Mouse (Mus musculus): ENCODE data around the gene Cdk19. TPM values are rescaled to one million over a fixed set of nuclear protein-coding genes. Genes with fewer than 3 reads are reported as not detected.

Cdk19 gene
- polyA plus RNA-seq, 1 experiment from 2014 or later, result 11.1 TPM

DNA sequence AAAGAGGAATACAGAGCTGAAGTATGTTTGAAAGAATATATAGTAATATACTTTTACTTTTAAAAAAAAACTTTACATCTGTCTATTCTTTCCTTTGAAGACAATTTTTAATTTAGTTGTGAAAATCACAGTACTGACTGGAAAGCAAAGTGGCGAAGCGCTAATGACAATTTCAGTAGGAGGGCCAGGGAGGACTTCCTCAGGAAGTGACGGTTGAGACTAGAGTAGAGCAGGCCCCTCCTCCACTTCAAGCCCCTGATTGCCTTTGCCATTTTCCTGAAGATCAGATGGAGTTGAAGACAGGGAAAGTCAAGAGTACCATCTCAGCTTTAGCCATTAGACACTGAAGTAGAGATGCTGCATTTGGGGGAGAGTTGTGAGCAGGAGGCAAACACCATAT, 92.6 kb downstream of the Cdk19 start:
- Histone ChIP-seq H3K9me3 (ENCODE audit: control insufficient read depth, low read depth, low read length) (no peaks in the 10 kb centered on the region), H3K9ac (replicated peaks; ENCODE audit: low read depth, low read length) (no peak overlapping the region), H3K4me2 (replicated peaks; ENCODE audit: low read depth, low read length) (no peak overlapping the region), H3K27me3 (ENCODE audit: control insufficient read depth, insufficient read depth, low read length) (no peaks in the 10 kb centered on the region), H3K4me3 (ENCODE audit: low read depth, low read length) (no peak overlapping the region), H3K36me3 (ENCODE audit: control insufficient read depth, insufficient read depth, low read length) (no peaks in the 10 kb centered on the region), H3K4me1 (ENCODE audit: control insufficient read depth, insufficient read depth, low read length) (no peaks in the 10 kb centered on the region), H3K27ac (ENCODE audit: low read length) (no peak overlapping the region)
- ATAC-seq (ENCODE audit: insufficient number of reproducible peaks, insufficient read depth, low FRiP score, low read depth), result no peak
- 86% methylated on average over 3 of the region's 3 CpGs for WGBS

DNA sequence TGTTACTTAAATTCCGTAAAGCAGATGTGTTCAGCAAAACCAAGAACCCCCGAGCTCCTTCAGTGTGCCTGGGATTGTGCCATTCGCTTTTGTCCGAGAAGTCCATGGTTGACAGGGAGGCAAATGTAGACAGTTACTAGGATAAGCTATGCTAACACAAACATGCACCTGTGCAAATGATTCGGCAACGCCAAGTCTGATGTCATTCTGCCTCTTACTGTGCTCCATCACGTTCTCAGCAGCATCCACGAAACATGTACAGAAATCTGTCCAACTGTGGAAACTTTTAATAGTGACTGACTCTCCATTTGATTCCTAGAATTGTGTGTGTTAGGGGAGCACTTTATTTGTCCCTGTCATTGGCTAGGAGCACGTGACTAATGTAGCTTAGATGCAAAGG, 93.0 kb downstream of the Cdk19 start:
- Histone ChIP-seq H3K27me3 (ENCODE audit: control insufficient read depth, insufficient read depth, low read length) (no peaks in the 10 kb centered on the region), H3K9ac (replicated peaks; ENCODE audit: low read depth, low read length) (no peak overlapping the region), H3K4me1 (ENCODE audit: control insufficient read depth, insufficient read depth, low read length) (no peaks in the 10 kb centered on the region), H3K36me3 (ENCODE audit: control insufficient read depth, insufficient read depth, low read length) (no peaks in the 10 kb centered on the region), H3K27ac (ENCODE audit: low read length) (no peak overlapping the region), H3K4me2 (replicated peaks; ENCODE audit: low read depth, low read length) (no peak overlapping the region), H3K4me3 (ENCODE audit: low read depth, low read length) (no peak overlapping the region), H3K9me3 (ENCODE audit: control insufficient read depth, low read depth, low read length) (no peaks in the 10 kb centered on the region)
- ATAC-seq (ENCODE audit: insufficient number of reproducible peaks, insufficient read depth, low FRiP score, low read depth), result no peak
- 68% methylated on average over 9 of the region's 9 CpGs for WGBS

DNA sequence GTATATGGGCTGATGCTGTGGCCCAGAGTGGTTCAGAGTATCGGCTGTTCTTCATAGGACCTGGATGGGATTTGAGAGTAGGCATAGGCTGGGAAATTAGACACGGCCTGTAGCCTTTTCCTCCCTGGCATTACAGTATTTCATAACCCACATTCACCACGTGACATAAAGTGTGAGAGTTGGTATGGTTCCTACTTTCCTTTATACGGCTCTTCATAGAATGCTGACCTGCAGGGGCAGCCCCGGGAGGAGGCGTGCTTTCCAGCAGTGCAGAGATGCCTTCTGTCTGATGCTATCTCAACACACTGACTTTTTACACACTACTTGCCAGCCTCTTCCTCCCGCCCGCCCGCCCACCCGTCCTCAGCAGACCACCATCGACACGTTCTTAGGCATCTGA, 96.0 kb downstream of the Cdk19 start:
- WGBS, result 78% methylated on average over 12 of the region's 12 CpGs
- Histone ChIP-seq H3K9me3 (ENCODE audit: control insufficient read depth, low read depth, low read length) (no peaks in the 10 kb centered on the region), H3K4me3 (ENCODE audit: low read depth, low read length) (no peak overlapping the region), H3K27me3 (ENCODE audit: control insufficient read depth, insufficient read depth, low read length) (no peaks in the 10 kb centered on the region), H3K27ac (ENCODE audit: low read length) (no peak overlapping the region), H3K36me3 (ENCODE audit: control insufficient read depth, insufficient read depth, low read length) (no peaks in the 10 kb centered on the region), H3K9ac (replicated peaks; ENCODE audit: low read depth, low read length) (no peak overlapping the region), H3K4me2 (replicated peaks; ENCODE audit: low read depth, low read length) (no peak overlapping the region), H3K4me1 (ENCODE audit: control insufficient read depth, insufficient read depth, low read length) (no peaks in the 10 kb centered on the region)
- ATAC-seq (ENCODE audit: insufficient number of reproducible peaks, insufficient read depth, low FRiP score, low read depth), result no peak

DNA sequence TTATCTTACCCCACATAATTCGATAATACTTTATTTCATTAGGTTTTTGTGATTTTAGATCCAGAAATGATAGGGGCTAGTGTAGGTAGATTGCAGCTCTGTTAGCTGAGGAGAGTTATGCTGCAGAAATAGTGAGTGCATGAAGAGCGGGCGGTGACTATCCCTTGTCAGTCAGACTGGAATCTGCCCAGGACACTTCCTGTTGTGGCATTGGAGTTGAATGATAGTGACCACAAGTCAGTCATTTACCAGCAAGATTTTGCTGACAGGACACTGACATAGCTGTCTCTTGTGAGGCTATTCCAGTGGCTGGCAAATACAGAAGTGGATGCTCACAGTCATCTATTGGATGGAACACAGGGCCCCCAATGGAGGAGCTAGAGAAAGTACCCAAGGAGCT, 97.8 kb downstream of the Cdk19 start:
- 93% methylated on average over 3 of the region's 3 CpGs for WGBS
- ATAC-seq (ENCODE audit: insufficient number of reproducible peaks, insufficient read depth, low FRiP score, low read depth), result no peak
- H3K9ac ChIP-seq (replicated peaks; ENCODE audit: low read depth, low read length), result no peak overlapping the region
- H3K9me3 ChIP-seq (ENCODE audit: control insufficient read depth, low read depth, low read length), result no peaks in the 10 kb centered on the region
- H3K4me2 ChIP-seq (replicated peaks; ENCODE audit: low read depth, low read length), result no peak overlapping the region
- no peaks in the 10 kb centered on the region for H3K27me3 ChIP-seq (ENCODE audit: control insufficient read depth, insufficient read depth, low read length)
- peaks cover 6% of the 10 kb centered on the region; the same call in 1 of the 2 replicates for H3K4me1 ChIP-seq (ENCODE audit: control insufficient read depth, insufficient read depth, low read length)
- H3K4me3 ChIP-seq (ENCODE audit: low read depth, low read length), result no peak overlapping the region
- H3K27ac ChIP-seq (ENCODE audit: low read length), result no peak overlapping the region
- no peaks in the 10 kb centered on the region for H3K36me3 ChIP-seq (ENCODE audit: control insufficient read depth, insufficient read depth, low read length)

DNA sequence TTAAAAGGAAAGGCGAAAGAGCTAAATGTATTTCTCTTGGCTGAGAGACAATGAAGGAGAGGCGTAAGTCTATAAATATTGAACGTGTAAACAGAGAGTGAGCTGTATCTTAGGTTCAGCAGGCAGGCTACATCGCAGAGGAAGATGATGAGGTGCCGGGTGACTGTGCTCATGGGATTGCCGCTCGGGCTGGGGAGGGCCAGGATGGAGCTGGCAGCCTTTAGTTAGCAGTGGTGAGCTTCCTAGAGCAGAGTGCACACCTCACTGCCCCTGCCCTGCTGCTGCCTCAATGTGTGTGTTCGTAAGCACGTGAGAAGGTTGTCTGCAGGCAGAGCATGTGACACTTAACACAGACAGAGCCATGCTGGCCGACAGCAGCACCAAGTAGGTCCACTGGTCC, 101.4 kb downstream of the Cdk19 start:
- peak overlapping the region; percentile 69; the same call in 1 of the 2 replicates for H3K27ac ChIP-seq (ENCODE audit: low read length)
- no peak overlapping the region for H3K4me3 ChIP-seq (ENCODE audit: low read depth, low read length)
- no peak overlapping the region for H3K9ac ChIP-seq (replicated peaks; ENCODE audit: low read depth, low read length)
- WGBS, result 43% methylated on average over 10 of the region's 10 CpGs
- peaks cover 6% of the 10 kb centered on the region; the same call in 1 of the 2 replicates for H3K4me1 ChIP-seq (ENCODE audit: control insufficient read depth, insufficient read depth, low read length)
- no peak overlapping the region for H3K4me2 ChIP-seq (replicated peaks; ENCODE audit: low read depth, low read length)
- no peaks in the 10 kb centered on the region for H3K36me3 ChIP-seq (ENCODE audit: control insufficient read depth, insufficient read depth, low read length)
- no peaks in the 10 kb centered on the region for H3K9me3 ChIP-seq (ENCODE audit: control insufficient read depth, low read depth, low read length)
- ATAC-seq (ENCODE audit: insufficient number of reproducible peaks, insufficient read depth, low FRiP score, low read depth), result peak; percentile 67; the same call in 1 of the 2 replicates
- no peaks in the 10 kb centered on the region for H3K27me3 ChIP-seq (ENCODE audit: control insufficient read depth, insufficient read depth, low read length)

DNA sequence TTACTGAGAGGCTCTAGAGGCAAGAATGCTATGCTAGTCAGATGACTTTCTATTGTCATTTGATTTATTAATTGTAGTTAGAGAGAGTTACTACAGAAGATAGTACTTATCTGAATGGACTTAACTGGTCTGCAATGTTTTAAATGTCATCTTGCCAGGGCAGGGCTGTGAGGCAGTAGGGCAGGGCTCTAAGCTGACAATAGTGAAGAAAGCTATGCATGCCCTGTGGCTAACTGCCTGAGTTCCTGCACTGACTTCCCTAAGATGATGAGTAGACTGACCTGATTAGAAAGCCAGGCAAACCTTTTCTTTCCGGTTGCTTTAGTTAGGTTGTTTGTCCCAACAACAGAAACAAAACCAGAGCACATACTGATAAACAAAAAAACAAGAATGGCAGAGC, 102.7 kb downstream of the Cdk19 start:
- no peak for ATAC-seq (ENCODE audit: insufficient number of reproducible peaks, insufficient read depth, low FRiP score, low read depth)
- H3K4me3 ChIP-seq (ENCODE audit: low read depth, low read length), result no peak overlapping the region
- H3K4me1 ChIP-seq (ENCODE audit: control insufficient read depth, insufficient read depth, low read length), result peaks cover 6% of the 10 kb centered on the region; the same call in 1 of the 2 replicates
- H3K9me3 ChIP-seq (ENCODE audit: control insufficient read depth, low read depth, low read length), result no peaks in the 10 kb centered on the region
- H3K27me3 ChIP-seq (ENCODE audit: control insufficient read depth, insufficient read depth, low read length), result no peaks in the 10 kb centered on the region
- no peak overlapping the region for H3K4me2 ChIP-seq (replicated peaks; ENCODE audit: low read depth, low read length)
- H3K36me3 ChIP-seq (ENCODE audit: control insufficient read depth, insufficient read depth, low read length), result no peaks in the 10 kb centered on the region
- no peak overlapping the region for H3K27ac ChIP-seq (ENCODE audit: low read length)
- 78% methylated on average over 1 of the region's 1 CpGs for WGBS
- H3K9ac ChIP-seq (replicated peaks; ENCODE audit: low read depth, low read length), result no peak overlapping the region

DNA sequence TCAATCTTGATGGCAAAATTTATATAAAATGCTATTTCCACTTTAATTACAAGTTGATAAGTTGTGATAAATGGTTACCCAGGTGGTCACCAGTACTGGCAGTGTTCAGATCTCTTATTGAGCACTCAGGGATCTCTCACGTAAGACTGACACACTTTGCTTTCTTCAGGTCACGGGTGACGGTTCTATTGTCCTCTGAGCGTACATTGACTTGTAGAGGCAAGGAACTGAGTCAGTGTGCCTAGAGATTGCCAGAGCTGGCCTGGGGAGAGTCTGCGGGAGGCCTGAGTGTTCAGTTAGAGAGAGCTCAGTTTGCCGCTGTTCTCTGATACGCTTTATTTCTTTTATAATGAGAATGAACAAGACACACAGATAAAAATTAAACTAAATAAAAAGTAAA, 104.0 kb downstream of the Cdk19 start:
- 70% methylated on average over 7 of the region's 7 CpGs for WGBS

DNA sequence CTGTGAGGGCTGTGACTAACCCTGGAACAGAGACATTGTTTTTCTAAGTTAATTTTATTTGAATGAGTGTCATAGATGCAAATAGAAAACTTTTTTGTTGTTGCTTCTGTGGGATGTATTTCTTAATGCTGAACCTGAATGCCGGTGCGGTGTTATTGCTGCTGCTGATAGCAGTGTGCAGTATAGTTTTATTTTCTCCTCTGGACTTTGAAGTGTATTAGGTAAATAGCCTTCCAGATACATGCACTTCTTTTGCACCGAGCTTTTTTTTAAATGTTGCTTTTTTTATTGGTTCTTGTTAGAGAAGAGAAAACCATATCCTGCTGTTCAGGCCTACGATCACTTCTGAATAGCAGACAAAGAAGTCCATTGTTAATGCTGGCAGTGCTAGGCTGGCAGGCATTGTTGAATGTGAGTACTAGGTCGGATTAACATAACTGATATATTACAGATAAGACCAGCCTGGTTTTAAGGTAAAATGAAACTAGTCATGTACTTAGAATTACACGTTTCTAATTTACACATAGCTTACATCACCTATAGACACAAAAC, 104.5 kb downstream of the Cdk19 start:
- peaks cover 6% of the 10 kb centered on the region; the same call in 1 of the 2 replicates for H3K4me1 ChIP-seq (ENCODE audit: control insufficient read depth, insufficient read depth, low read length)
- H3K27ac ChIP-seq (ENCODE audit: low read length), result peak overlapping the region; percentile 1; the same call in 1 of the 2 replicates
- no peak overlapping the region for H3K4me2 ChIP-seq (replicated peaks; ENCODE audit: low read depth, low read length)
- no peaks in the 10 kb centered on the region for H3K36me3 ChIP-seq (ENCODE audit: control insufficient read depth, insufficient read depth, low read length)
- H3K4me3 ChIP-seq (ENCODE audit: low read depth, low read length), result no peak overlapping the region
- no peaks in the 10 kb centered on the region for H3K27me3 ChIP-seq (ENCODE audit: control insufficient read depth, insufficient read depth, low read length)
- H3K9ac ChIP-seq (replicated peaks; ENCODE audit: low read depth, low read length), result no peak overlapping the region
- no peak for ATAC-seq (ENCODE audit: insufficient number of reproducible peaks, insufficient read depth, low FRiP score, low read depth)
- H3K9me3 ChIP-seq (ENCODE audit: control insufficient read depth, low read depth, low read length), result no peaks in the 10 kb centered on the region
- WGBS, result 67% methylated on average over 6 of the region's 6 CpGs

More for the DNA sequence above, 104.0 kb downstream of the Cdk19 start:
- peaks cover 6% of the 10 kb centered on the region; the same call in 1 of the 2 replicates for H3K4me1 ChIP-seq (ENCODE audit: control insufficient read depth, insufficient read depth, low read length)
- no peak overlapping the region for H3K4me3 ChIP-seq (ENCODE audit: low read depth, low read length)
- H3K9ac ChIP-seq (replicated peaks; ENCODE audit: low read depth, low read length), result no peak overlapping the region
- H3K27me3 ChIP-seq (ENCODE audit: control insufficient read depth, insufficient read depth, low read length), result no peaks in the 10 kb centered on the region
- H3K36me3 ChIP-seq (ENCODE audit: control insufficient read depth, insufficient read depth, low read length), result no peaks in the 10 kb centered on the region
- peak overlapping the region; percentile 1; the same call in 1 of the 2 replicates for H3K27ac ChIP-seq (ENCODE audit: low read length)
- H3K4me2 ChIP-seq (replicated peaks; ENCODE audit: low read depth, low read length), result no peak overlapping the region
- ATAC-seq (ENCODE audit: insufficient number of reproducible peaks, insufficient read depth, low FRiP score, low read depth), result no peak
- no peaks in the 10 kb centered on the region for H3K9me3 ChIP-seq (ENCODE audit: control insufficient read depth, low read depth, low read length)

DNA sequence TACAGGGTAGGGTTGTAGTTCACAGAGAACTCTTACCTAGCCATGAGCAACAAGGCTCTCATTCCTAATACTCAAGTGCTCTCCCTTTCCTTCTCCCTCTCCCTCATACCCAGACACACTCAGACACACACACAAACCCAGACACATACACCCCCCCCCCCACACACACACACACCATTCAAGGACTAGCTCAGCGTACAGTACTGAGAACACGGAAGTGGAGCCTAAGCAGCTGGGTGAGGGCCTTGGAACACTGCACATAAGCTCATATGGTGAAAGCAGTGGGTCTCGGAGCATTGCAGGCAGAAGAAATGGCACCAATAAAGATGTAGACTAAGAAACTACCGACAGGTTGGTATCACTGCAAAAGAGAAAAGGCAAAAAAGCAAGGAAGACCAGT, 105.2 kb downstream of the Cdk19 start:
- no peak for ATAC-seq (ENCODE audit: insufficient number of reproducible peaks, insufficient read depth, low FRiP score, low read depth)
- H3K4me2 ChIP-seq (replicated peaks; ENCODE audit: low read depth, low read length), result no peak overlapping the region
- no peak overlapping the region for H3K27ac ChIP-seq (ENCODE audit: low read length)
- H3K4me1 ChIP-seq (ENCODE audit: control insufficient read depth, insufficient read depth, low read length), result peaks cover 6% of the 10 kb centered on the region; the same call in 1 of the 2 replicates
- WGBS, result 94% methylated on average over 4 of the region's 4 CpGs
- H3K9me3 ChIP-seq (ENCODE audit: control insufficient read depth, low read depth, low read length), result no peaks in the 10 kb centered on the region
- H3K9ac ChIP-seq (replicated peaks; ENCODE audit: low read depth, low read length), result no peak overlapping the region
- no peak overlapping the region for H3K4me3 ChIP-seq (ENCODE audit: low read depth, low read length)
- no peaks in the 10 kb centered on the region for H3K27me3 ChIP-seq (ENCODE audit: control insufficient read depth, insufficient read depth, low read length)
- no peaks in the 10 kb centered on the region for H3K36me3 ChIP-seq (ENCODE audit: control insufficient read depth, insufficient read depth, low read length)

All from stomach, embryonic 14.5 days (tissue).